Mouse (Mus musculus) embryonic fibroblast, embryonic 13.5 days (primary cell): ENCODE measurements around the gene Prrx2.

Experiments used
- CTCF ChIP-seq: IDR thresholded peaks from 2 replicates; pipeline ENCODE4 v1.5.1; 2011; ENCODE audit warnings: mild to moderate bottlenecking, control low read depth, low read length, moderate library complexity, borderline replicate concordance; ENCODE audit not compliant: insufficient read depth
- POLR2A ChIP-seq: IDR thresholded peaks from 2 replicates; pipeline ENCODE4 v1.6.1; 2011; ENCODE audit warnings: low read depth, mild to moderate bottlenecking, control low read depth, low read length, moderate library complexity

- TF ChIP-seq CTCF (no peak), POLR2A (peak; percentile 75)
These were observed 10.6 kb downstream of the Prrx2 start for GRCm38 (mm10) chr2:30845152-30846070.
